Mouse (Mus musculus) lung, adult 2 months (tissue): ENCODE measurements around the gene Cdkal1.

Experiments
- CTCF ChIP-seq: fragments of 200-500 bp; IDR thresholded peaks from 2 replicates; pipeline ENCODE4 v1.5.1; 2011; ENCODE audit warnings: mild to moderate bottlenecking, low read length, control low read depth; ENCODE audit not compliant: insufficient read depth
- POLR2A ChIP-seq: fragments of 200-500 bp; IDR thresholded peaks from 2 replicates; pipeline ENCODE4 v1.6.1; 2011; ENCODE audit warnings: low read depth, mild to moderate bottlenecking, control low read depth, low read length, borderline replicate concordance; ENCODE audit errors: extremely low read depth

GRCm38 (mm10) chr13:29781332-29781731 lies 74.1 kb downstream of the Cdkal1 start:
- no peak for TF ChIP-seq CTCF
- TF ChIP-seq POLR2A: no peak
